Mouse (Mus musculus) thymus, postnatal 14 days (tissue): ENCODE measurements around the gene Sptb.

Source experiments
- DNase-seq: peaks from one replicate; pipeline ENCODE4 v3.0.0; 2021

Sptb gene

GRCm38 (mm10) chr12:76540169-76540568 lies 170.2 kb downstream of the Sptb start:
- no peak for DNase-seq

- peak; percentile 51 for DNase-seq
Measured at GRCm38 (mm10) chr12:76537434-76537833, 172.9 kb downstream of the Sptb start.

GRCm38 (mm10) chr12:76536591-76537153 lies 173.7 kb downstream of the Sptb start:
- no peak for DNase-seq

GRCm38 (mm10) chr12:76535471-76535900 lies 174.9 kb downstream of the Sptb start:
- no peak for DNase-seq

- no peak for DNase-seq
Measured at GRCm38 (mm10) chr12:76534641-76535283, 175.6 kb downstream of the Sptb start.

GRCm38 (mm10) chr12:76534233-76534632 lies 176.1 kb downstream of the Sptb start:
- no peak for DNase-seq

GRCm38 (mm10) chr12:76533377-76534222 lies 176.7 kb downstream of the Sptb start:
- peak; percentile 73 for DNase-seq

- no peak for DNase-seq
Measured at GRCm38 (mm10) chr12:76532926-76533376, 177.4 kb downstream of the Sptb start.

- DNase-seq = no peak
Measured at GRCm38 (mm10) chr12:76531986-76532925, 178.1 kb downstream of the Sptb start.

GRCm38 (mm10) chr12:76530580-76531139 lies 179.7 kb downstream of the Sptb start, which contains the start of gene Plekhg3:
TSS of gene Plekhg3 (plus strand) at chr12:76530891.
- DNase-seq = no peak
